Mouse (Mus musculus) heart, adult 11 months (tissue): ENCODE data around the gene Ldlrad3.

Source experiments
- DNase-seq: peaks from one replicate; pipeline ENCODE4 v3.0.0; 2022

Ldlrad3 gene

DNA sequence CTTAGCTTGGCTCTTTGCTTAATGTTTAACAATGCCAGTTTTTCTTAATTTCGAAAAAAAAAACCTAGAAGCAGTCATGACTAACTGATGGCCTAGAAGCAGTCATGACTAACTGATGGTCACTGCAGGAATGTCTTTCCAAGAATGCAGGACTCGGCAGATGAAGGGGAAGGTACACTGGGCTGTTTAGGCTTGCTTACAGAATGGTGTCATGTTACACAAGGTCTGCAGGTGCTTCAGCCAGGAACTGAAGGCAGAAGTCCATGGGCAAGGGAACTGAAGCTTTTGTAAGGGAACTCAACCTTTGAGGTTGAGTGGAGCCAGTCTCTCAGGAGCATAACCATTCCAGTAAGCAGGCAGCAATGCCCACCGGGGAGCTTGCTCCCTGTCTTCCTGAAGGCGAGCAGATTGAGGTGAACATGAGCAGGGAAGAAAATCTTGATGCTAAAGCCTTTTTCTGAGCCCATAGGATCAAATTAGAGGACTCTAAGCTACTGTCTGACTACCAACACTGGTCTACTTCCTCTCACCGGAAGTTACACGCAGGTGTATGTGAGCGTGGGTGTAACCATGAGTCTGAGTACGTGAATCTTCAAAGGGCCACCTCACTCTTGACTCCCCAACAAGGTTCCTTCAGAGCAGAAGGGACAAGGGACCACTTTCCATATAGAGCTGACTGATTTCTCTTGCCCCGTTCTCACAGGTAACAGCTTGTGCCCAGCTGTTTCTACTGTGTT is 193.4 kb downstream of the Ldlrad3 start:
- no peak for DNase-seq

DNA sequence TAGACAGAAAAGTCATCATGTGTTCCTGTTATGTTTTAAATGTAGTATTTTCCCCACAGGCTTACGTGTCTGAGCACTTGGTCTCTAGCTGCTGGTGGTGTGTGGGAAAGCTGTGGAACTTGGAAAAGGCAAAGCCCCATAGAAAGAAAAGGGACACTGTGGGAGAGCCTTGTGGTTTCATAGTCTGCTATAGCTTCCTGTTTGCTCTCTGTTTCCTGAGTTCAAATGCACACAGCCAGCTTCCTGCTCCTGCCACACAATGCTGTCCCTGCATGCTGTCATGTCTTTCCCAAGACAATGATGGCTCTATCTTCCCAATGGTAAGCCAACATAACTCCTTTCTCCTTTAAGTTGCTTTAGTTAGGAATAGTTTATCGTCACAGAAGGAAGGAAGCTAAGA is 194.5 kb downstream of the Ldlrad3 start:
- no peak for DNase-seq

DNA sequence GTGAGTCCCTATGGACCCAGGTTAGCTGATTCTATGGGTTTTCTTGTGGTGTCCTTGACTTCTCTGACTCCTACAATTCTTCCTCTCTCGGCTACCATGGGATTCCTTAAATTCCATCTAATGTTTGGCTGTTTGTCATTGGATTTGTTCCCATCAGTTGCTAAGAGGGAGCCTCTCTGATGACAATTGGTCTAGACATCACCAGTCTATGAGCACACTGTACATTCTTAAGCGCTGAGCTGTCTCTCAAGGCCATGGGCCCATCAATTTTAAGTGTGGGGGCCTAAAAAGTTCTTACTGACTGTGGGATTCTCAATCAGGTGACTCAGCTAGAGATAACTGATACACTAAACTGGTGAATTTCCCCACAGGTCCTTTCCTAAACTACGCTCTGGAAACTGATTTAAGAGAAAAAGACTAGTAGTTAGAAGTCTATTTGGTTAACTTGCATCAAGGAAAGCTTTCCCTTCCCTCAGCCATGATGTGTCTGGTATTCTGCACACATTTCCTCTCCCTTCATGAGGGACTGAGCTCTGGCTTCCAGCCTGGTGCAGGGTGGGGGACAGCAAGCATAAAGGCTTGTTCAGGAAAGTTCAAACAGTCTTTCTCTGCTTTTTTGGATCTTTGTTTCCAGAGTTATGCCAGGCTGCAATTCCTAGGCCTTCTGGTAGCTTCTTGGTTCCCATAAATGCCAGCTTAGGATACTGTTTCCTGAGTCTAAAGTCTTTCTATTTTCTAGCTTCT is 199.7 kb downstream of the Ldlrad3 start:
- no peak for DNase-seq

DNA sequence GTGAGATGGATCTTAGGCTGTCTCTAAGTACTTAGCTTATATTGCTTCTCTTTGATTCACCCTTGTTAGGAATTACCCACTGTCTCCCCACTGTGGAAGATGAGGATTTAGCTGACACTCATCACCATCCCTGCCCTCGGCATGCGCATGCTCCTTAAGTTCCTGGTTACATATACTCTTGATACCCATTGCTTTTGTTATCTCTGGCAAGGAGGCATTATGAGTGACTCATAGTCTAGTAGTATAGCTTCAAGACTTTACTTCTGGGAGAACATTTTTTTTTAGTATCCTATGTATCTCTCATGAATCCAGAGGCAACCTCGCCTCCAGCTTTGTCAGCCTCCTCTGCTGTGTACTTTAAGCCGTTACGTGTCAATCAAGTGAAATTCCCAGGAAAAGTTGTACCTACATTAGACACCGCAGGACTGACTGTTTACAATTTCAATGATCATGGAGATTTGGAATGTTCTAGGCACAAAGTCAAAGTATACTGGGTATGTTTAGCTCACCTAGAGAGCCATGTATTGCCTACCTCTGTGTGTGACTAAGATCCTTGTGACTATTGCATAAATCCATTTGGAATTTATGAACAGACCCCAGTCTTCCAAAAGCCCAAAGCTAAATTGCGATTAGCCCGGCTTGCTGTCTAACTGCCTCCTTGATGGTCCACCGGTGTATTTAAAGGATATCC is 202.2 kb downstream of the Ldlrad3 start:
- no peak for DNase-seq

DNA sequence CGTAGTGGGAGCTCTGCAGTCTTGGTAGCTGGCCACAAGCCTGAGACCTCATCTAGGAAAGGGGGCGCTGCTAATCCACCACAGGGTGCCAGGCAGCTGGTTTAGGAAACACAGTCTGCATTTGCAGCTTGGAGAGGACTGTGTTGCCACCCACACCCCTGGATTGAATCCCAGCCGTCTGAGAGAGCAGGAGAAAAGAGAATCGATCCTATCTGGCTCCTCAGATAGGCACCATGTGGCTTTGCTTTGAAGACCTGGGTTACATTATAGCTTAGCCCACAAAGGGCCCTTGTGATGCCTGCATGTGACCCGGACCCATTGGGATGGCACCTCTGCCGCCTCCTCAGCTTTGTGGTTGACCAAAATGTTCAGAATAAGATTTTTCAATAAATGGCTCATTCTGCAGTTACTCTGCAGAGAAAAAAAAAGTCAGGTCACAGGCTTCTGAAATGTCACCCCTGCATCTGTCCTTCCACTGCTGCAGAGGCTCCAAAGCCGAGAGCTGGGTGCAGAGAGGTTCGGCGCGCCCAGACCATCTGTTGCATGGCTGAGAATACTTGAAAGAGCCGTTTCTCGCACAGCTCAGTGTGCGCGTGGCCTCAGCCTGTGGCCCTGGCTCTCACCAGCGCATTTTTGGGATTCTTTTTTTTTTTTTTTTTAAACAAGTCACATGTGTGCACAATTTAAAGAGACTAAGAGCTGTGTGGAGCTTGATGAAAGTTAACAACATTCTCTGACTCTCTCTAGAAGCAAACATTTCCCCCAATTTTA is 202.9 kb downstream of the Ldlrad3 start:
- DNase-seq: no peak

DNA sequence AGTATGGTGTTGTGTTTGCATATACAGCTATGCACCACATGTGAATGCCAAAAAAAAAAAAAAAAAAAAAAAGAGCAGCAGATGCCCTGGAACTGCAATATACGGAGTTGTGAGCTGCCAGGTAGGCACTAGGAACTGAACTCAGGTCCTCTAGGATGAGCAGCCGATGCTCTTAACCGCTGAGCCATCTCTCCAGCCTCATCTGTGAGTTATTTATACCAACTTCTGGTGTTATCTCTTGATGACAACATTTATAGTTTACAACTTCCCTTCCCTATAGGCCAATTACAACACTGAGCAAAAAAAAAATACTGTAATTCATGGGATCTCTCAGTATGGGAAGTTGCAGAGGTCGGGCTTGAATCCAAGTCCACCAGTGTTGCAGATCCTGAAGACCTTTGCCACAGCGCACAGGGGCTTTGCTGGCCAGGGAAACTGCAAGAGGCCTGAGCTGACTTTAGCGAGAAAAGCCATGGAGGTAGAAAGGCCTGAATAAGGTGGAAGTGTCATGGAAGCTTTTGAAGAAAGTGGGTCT is 204.2 kb downstream of the Ldlrad3 start:
- DNase-seq: no peak

DNA sequence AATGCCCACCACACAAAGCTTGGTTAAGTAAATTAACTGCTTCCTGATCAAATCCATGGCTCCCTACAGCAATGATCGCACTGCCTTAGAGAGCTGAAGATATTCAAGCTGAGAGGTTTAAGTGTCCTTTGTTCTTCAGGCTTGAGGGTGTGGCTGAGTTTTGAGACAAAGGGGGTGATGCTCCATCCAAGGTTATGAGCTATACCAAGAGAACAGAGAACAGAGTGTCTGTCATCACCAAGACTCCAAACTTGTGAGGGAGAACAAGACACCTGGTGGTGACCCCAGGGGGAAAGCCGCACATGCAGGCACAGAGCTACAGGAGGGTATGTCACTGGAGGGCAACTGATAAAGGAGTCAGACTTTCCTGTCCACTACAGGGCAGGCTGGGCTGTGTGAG is 205.0 kb downstream of the Ldlrad3 start:
- DNase-seq: no peak

DNA sequence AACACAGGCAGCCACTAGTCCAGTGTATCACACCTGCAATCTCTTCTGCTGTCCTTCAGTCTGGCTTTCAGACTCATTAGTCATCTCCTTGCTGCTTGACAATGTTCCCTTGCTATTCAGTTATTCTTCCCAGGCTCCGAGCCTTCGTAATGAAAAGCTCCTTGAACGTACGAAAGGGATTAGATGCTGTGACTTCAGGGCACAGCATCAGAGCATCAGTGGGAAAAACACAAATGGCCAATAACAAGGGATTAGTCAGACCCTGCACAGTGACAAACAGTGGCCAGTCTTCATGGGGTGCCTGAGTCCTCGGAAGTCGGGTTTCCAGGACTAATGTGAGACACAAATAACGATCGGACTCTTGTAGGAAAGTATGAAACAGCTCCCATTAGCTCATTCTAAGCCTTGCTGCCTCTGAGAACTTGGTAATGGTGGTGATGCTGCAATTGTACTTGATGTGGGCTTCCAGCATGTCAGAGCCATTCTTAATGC is 205.7 kb downstream of the Ldlrad3 start:
- DNase-seq: no peak

DNA sequence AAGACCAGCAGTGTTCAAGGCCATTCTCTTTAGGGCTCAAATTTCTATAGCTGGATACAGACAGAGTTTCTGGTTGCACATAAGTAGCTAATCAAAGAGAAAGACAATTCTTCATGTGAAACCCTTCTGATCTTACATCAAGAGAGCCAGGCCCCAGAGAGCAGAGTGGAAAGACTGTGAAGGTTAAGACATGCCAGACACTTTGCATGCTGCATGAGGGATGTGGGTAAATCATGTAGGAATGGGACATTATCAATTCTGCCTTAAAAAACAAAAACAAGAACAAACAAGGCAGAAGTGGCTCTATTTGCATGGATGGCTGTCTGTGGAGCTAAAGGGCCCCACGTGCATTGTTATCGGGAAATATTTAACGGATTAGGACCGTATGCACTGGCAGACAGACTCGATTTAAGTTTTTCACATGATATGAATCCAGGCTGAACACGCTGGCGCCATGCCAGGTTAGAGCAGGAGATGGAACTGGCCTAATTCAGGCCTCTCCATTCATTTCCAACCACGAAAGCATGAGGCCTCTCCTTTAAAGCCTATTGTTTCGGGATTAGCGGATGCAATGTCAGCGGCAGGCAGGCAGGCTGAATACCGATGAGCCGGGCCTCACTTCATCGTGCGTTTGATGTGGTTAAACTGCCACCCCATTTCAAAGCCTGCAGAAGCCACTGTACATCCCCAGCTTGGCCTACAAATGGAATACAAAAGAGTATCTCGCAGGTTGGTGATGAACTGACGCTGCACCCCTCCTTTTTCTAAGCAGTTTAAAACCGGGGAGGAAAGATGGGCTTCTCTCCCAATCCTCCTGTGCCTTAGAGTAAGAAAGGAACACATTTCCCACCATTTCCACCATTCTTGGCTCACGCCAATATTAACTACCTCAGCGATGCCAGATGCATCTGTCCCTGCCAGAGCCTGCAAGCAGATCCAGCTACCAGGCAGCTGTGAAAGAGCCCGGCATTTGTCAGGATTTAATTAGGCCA is 207.4 kb downstream of the Ldlrad3 start:
- no peak for DNase-seq

DNA sequence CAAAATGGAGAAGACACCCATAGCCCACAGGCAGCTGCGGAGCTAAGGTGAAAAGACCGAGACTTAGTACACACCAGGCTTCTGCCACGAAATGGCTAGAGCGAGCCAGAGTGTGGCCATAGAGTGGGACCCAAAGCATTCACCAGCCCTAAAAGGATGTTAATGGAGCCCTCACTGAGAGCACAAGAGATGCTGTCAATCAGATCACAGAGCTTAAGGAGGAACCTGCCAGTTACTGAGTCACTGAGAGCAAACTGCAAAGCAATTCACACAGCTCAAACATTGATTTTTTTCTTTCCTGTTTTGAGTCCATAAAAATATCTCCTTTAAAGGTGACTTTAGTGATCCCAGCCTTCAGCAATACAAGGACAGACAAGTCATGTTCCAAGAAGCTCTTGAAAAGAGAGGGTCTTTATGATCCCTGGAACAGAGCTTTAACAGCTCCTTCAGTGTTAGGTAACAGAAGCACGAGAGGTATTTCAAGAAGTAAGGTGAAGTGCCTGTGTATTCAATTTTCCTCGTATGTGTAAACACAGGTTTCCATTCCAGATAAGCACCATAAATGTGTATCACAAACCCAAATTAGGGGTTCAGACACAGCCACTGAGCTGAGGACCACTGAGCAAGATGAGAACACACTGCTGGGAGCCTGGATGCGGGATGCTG is 209.7 kb downstream of the Ldlrad3 start:
- DNase-seq: no peak

DNA sequence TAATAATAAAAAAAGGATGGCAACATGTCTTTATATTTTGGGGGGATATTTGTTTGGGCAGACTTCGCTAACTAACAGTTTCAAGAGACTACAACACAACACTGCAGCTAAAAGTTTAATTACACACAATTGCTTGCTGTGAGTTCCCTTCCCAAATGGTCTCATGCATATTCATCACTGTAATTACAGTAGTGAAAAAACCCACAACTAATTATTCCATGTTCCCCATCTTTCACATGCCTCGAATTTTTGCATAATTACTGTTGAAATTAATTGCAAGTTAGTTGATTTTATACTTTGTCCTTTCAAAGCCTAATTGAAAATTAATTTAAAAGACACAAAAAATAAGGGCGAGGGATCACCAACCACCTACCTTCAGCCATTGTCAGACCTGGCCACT is 212.4 kb downstream of the Ldlrad3 start:
- no peak for DNase-seq

DNA sequence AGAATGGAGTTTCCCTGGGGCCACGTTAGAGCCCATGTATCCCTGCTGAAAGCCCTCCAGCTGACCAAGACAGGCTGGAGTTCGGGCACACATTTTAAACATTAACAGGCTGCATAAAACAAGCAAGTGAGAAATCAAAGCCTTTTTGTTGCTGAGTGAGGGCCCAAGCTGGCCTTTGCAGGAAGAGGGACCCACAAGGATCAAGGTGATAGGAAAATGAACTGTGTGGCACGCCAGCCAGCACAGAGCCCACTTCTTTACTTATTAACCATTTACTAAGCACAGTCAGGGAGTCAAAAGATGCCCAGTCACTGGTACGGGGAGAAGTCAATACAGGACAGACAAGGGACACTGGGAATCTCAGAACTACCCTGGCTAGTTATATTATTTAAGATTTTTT is 218.6 kb downstream of the Ldlrad3 start:
- DNase-seq: no peak

DNA sequence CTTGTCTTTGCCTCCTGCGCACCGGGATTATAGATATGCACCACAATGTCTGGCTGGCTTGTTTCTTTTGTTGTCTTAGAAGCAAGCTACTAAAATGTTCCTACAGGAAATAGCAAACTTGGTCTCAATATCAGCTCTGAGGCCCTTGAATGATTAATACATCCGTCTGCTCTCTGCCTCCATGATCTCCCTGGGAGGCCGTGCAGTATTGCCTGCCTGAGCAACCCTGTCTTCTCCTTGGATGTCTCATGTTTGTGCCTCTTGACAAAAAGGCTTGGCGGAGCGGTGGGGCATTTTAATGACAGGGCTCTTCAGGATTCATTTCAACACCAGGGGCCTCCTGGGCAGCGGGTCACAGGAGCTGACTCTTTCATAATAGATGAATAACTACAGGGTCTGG is 219.0 kb downstream of the Ldlrad3 start:
- DNase-seq: peak; percentile 50

DNA sequence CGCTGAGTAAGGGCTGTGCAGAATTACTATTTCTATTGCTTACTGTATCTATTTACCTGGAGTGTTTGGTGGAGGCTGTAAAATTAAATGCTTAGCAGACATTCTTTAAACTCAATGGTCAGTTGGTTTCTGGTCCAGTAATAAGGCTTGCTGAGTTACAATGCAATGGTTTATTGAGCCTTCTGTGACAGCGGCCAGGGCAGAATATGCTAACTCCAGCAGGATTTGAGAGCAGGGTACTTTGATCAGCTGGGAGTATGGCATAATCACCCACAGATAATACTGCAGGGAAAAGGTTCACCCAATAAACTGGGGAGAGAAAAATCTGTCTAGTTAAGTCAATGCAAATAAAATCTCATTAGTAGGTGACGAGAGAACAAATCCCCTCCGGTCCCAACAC is 220.2 kb downstream of the Ldlrad3 start:
- DNase-seq: no peak

DNA sequence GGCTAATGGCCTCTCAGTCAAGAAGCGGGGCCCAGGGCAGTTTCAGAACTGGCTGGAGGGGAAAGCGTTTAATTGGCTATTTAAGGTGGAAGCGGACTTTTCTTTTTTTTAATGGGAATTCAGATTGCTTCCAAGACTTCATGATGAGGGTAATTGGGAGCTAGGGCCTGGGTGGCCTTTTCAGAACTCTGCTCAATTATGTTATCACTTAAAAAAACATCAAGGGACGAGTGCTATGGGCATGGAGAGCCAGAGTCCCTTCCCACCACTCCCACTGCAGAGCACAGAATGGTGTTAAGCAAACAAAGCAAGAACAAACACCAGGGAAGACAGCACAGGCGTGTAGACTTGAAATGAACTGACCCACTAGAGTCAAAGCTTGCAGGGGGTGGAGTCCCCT is 220.7 kb downstream of the Ldlrad3 start:
- DNase-seq: peak; percentile 81

DNA sequence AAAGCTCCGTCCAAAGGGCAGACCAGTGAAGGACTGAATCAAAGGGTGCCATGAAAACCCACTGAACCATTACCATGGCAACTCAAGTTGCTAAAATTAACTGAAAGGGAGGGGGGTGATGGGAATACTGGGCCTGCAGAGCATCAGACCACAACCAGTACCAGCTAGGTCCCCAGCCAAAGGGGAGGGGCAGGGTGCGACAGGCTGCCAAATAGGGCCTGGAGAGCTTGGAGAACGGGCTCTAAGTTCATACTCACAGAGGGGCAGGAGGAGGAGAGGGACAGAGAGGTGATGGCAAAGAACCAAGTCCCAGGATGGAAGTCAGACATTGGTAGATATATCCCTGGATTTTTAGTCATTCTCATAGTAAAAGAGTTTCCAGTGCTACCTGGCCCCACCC is 222.8 kb downstream of the Ldlrad3 start:
- DNase-seq: peak; percentile 85

DNA sequence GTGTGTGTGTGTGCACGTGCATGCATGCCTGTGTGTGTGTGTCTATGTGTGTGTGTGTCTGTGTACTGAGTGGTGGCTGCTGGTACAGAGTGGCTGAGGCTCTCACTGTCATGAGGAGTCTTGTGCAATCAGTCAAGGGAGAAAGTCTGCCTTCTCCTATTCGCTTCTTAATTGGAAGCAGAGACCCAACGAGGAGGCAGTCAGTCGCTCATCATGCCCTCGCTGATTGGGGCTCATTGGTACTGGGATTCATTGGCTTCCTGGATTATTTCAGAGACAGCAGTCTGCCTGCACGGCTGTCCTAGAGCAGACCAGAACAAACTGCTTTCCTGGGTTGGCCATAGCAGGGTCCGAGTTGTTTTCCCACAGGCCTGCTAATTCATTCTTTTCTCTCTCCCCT is 223.8 kb downstream of the Ldlrad3 start:
- DNase-seq: peak; percentile 53

DNA sequence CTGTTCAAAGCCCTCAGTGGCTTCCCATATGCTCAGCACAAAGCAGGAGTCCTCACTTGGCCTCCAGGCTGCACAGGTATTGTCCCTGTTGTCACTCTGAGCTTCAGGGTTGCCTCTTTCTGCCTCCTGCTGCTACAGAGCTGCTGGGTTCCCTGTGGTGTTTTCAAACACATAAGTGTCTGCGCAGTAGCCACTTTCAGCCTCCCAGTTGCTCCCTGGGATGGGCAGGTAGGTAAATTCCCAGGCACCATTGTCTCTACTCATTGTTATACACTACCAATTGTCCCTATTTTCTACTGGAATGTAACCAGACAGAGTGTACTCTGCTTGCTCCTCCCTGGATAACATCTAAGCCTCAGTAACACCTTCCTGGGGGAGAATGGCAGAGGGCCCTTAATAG is 224.8 kb downstream of the Ldlrad3 start:
- no peak for DNase-seq

DNA sequence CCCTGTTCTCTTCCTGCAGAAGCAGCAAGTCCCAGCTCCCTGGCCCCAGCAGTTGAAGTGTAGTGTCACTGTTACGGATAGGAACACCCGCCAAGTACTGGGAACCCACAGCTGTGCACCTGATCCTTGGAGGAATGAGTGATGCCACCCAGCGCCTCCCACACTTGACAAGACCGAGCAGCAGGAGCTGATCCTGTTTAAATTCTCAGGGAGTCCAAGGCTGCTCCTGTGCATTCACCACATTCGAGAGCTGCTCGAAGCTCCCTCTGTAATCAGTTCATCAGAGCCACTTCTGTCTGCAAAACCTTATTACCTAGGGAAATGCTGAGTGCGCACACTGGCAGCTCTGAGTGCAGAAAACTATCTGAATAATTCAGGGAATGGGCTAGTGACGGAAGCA is 225.5 kb downstream of the Ldlrad3 start:
- peak; percentile 59 for DNase-seq

DNA sequence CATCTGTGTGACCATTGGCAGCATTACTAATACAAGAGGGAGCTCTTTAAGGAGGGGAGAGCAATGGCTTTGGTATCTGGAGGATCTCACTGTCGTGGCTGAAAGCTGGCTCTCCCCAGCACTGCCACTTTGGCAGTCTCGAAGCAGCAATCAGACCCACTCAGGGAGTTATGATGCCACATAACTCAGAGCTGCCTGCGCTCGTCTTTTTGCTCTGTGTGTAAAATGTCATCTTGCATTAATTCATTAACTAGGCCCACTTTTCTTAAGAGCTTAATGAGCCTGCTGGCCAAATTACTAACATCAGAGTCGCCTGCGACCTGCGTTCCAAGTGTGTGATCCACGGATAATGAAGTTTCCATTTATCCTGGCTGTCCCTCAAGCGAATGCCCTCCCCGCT is 230.1 kb downstream of the Ldlrad3 start:
- DNase-seq: peak; percentile 80

DNA sequence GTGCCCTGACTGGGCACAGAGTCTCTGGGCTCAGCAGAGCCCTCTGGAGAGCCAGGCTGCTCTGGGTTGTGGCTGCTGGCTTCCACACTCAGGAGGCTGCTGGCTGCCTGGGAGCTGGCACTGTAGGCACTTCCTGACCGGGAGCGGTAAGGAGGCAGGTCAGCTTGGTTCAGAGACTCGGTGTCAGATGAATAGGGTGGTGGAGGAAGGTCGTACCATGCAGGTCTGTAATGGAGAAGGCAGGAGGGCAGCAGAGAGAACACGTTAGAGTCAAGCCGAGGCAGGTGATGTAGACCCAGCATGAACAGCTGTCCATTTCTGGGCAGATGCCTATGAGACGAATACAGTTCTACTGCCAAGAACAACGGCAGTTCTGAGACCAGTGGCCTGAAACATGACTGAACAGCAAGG is 233.2 kb downstream of the Ldlrad3 start:
- peak; percentile 80 for DNase-seq
